Mouse (Mus musculus): ENCODE data around the gene Lrrc17.
"Not testable (repeated sequence)": the region's sequence is repeated elsewhere in the genome, so short reads cannot be mapped to it uniquely, and the experiment has no call there.

Lrrc17 gene

GRCm38 (mm10) chr5:21605936-21606335 lies 62.6 kb downstream of the Lrrc17 start:
- no peak for DNase-seq (ENCODE audit: low spot score in 2 of 2)

GRCm38 (mm10) chr5:21608311-21609304 lies 65.2 kb downstream of the Lrrc17 start:
- DNase-seq (ENCODE audit: low spot score in 2 of 2), result peak in 1 of 2 experiments; percentile 8

- no peak for DNase-seq (ENCODE audit: low spot score in 2 of 2)
Measured at GRCm38 (mm10) chr5:21610996-21611395, 67.6 kb downstream of the Lrrc17 start.

DNA sequence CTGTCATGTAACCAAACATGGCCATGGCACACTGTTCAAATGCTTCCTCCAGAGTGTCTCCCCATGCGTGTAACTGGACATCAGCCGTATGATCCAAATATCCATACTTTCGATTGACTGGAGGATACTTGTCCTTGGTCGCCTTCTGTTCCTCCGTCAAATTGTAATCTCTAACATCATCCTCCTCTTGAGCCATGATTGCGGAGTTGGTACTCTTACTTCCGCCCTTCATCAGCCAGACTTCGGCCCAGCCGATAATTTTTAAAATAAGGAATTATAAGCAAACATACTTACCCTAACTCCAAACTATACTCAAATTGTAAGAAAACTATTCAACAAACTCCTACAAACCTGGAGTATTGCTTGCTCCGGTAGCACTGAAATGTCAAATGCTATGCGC lies 70.9 kb downstream of the Lrrc17 start:
- DNase-seq (ENCODE audit: low spot score in 2 of 2), result not testable (repeated sequence)

DNA sequence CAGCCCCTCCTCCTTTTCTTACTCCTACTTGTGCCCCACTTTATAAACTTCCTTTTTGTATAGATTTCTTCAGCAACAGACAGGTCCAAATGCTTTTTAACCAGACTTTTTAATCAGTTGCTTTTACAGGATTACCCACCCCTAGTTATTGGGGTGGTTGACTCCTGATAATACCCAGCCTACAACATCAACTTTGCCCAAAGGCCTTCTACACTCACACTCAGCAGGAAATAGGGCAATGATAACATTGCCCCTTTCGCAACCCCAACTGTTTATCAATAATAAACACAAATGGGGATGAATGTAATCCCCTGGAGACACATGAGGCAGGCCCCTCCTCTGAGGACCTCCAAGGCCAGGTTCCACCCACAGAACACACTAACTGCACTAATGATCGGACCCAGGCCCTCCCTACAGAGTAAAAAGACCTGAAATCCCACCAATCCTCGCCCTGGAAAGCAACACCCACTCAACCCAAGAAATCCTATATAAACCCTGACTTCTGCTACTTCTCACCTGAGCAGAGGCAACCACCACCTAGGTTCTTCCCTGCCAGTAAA lies 73.2 kb downstream of the Lrrc17 start:
- no peak for DNase-seq (ENCODE audit: low spot score in 2 of 2)

All from frontal cortex, postnatal 14 days (tissue).